Mouse (Mus musculus) liver, adult 2 months (tissue): ENCODE results near the gene Osbp2.

Source experiments
- CTCF ChIP-seq: fragments of 200-500 bp; IDR thresholded peaks from 2 replicates; pipeline ENCODE4 v1.5.1; 2011; ENCODE audit warnings: low read depth, low read length, control low read depth
- POLR2A ChIP-seq: fragments of 200-500 bp; IDR thresholded peaks from 2 replicates; pipeline ENCODE4 v1.6.1; 2011; ENCODE audit warnings: low read length, control low read depth; ENCODE audit not compliant: insufficient read depth; ENCODE audit errors: extremely low read depth

DNA sequence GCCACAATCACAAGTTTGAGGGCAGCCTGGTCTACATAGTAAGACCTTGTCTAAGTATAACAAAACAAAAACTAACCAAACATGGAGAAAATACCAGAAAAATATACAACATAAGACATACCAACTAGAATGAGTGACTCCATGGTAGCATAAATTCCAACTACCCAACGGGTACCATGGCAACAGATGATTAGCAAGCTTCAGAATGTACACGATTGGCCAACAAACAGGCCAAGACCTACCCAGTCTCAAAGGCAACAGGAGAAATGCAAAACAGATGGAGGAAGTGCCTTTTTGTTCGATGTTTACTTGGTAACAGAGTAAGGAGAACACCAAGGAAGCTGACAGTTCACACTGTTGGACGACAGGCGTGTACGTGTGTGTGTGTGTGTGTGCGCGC is 96.7 kb downstream of the Osbp2 start:
- TF ChIP-seq POLR2A (no peak), CTCF (no peak)
